Mouse (Mus musculus) hindbrain, embryonic 14.5 days (tissue): ENCODE results near the gene Ano3. TPM values are rescaled to one million over a fixed set of nuclear protein-coding genes. Genes with fewer than 3 reads are reported as not detected.
"Not testable (repeated sequence)": the region's sequence is repeated elsewhere in the genome, so short reads cannot be mapped to it uniquely, and the experiment has no call there.

ENCODE experiments used
- ATAC-seq: fragments of 200-750 bp; cut with Nextera tagmentation; 2 replicates; pipeline ENCODE4 v1.8.0; 2017; ENCODE audit warnings: moderate number of reproducible peaks, mild to moderate bottlenecking, moderate TSS enrichment, moderate library complexity; ENCODE audit not compliant: low FRiP score
- DNase-seq: peaks from one replicate; pipeline ENCODE4 v3.0.0-alpha.2; 2015; ENCODE audit warnings: low spot score
- H3K27ac ChIP-seq: fragments of 300-500 bp; sonication (generic); 2 replicates; pipeline ENCODE4 v1.5.1; 2014; ENCODE audit warnings: mild to moderate bottlenecking, moderate library complexity
- H3K27me3 ChIP-seq: fragments of 300-500 bp; sonication (generic); 2 replicates; pipeline ENCODE4 v1.6.1; 2014; ENCODE audit warnings: mild to moderate bottlenecking, low read length, mixed read lengths; ENCODE audit not compliant: control insufficient read depth, insufficient read depth
- H3K36me3 ChIP-seq: fragments of 300-500 bp; sonication (generic); replicated peaks from 2 replicates; pipeline ENCODE4 v1.6.1; 2014; ENCODE audit not compliant: control insufficient read depth, insufficient read depth
- H3K4me1 ChIP-seq: fragments of 300-500 bp; sonication (generic); replicated peaks from 2 replicates; pipeline ENCODE4 v1.6.1; 2014; ENCODE audit warnings: antibody characterized with exemption, low read length, mixed read lengths; ENCODE audit not compliant: control insufficient read depth, insufficient read depth
- H3K4me2 ChIP-seq: fragments of 300-500 bp; sonication (generic); replicated peaks from 2 replicates; pipeline ENCODE4 v1.6.1; 2014; ENCODE audit warnings: mild to moderate bottlenecking, moderate library complexity
- H3K4me3 ChIP-seq: fragments of 300-500 bp; sonication (generic); replicated peaks from 2 replicates; pipeline ENCODE4 v1.5.1; 2014; ENCODE audit warnings: mild to moderate bottlenecking, low read length
- H3K9ac ChIP-seq: fragments of 300-500 bp; sonication (generic); 2 replicates; pipeline ENCODE4 v1.6.1; 2014
- H3K9me3 ChIP-seq: fragments of 300-500 bp; sonication (generic); 2 replicates; pipeline ENCODE4 v1.6.1; 2016; ENCODE audit warnings: low read length; ENCODE audit not compliant: control insufficient read depth
- WGBS: fragments of 180-500 bp; shearing (Covaris S2); extraction: QIAGEN DNeasy Blood & Tissue Kit; methylation state at CpG from one replicate; pipeline ENCODE4 v1.1.7; 2014; 5-methylcytosine and 5-hydroxymethylcytosine counted together
- polyA plus RNA-seq: library from polyadenylated mRNA; unstranded; fragments of >200 nt; fragmentation: Nextera tagmentation; extraction: Ambion mirVana; gene quantifications from 2 replicates; pipeline ENCODE4 v1.2.1, GENCODE M21; 2014

Ano3 gene
- polyA plus RNA-seq = 0.79 and 1.4 TPM in 2 replicates

DNA sequence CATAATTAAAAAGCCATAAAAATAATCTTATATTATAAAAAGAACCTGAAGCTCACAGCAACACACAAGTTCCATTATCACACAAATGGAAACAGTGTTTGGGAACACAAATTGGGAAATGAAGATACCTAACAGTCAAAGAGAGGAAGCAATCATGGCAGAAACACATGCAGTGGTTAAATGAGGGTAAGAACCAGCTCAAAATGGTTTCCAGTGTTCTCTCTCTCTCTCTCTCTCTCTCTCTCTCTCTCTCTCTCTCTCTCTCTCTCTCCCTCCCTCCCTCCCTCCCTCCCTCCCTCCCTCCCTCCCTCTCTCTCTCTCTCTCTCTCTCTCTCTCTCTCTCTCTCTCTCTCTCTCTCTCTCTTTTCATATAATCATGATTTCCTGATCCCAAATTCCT, at the start of gene Ano3:
Gene Ano3, minus strand, starts transcription at position 101 of the 400 bp plus-strand sequence.
- Histone ChIP-seq H3K4me2 (peak within 1 kb of the TSS; percentile 65), H3K9ac (peak within 1 kb of the TSS; percentile 58), H3K4me3 (peak within 1 kb of the TSS; percentile 36)
- not testable (repeated sequence) for ATAC-seq, H3K27ac ChIP-seq, DNase-seq, H3K27me3 ChIP-seq, H3K36me3 ChIP-seq, H3K4me1 ChIP-seq, H3K9me3 ChIP-seq

- Histone ChIP-seq H3K4me3 (no peak overlapping the region), H3K9me3 (no peaks in the 10 kb centered on the region), H3K27ac (no peak overlapping the region), H3K4me1 (no peaks in the 10 kb centered on the region), H3K27me3 (no peaks in the 10 kb centered on the region), H3K36me3 (no peaks in the 10 kb centered on the region), H3K9ac (no peak overlapping the region), H3K4me2 (no peak overlapping the region)
- WGBS = 86% methylated on average over 1 of the region's 1 CpGs
- DNase-seq (no peak), ATAC-seq (no peak)
Measured at GRCm38 (mm10) chr2:110990071-110990470, 39.3 kb upstream of the Ano3 start.

GRCm38 (mm10) chr2:110989539-110989938, 38.8 kb upstream of the Ano3 start:
- Histone ChIP-seq H3K9ac (no peak overlapping the region), H3K4me1 (no peaks in the 10 kb centered on the region), H3K27ac (no peak overlapping the region), H3K9me3 (no peaks in the 10 kb centered on the region), H3K27me3 (no peaks in the 10 kb centered on the region), H3K4me2 (no peak overlapping the region), H3K36me3 (no peaks in the 10 kb centered on the region), H3K4me3 (no peak overlapping the region)
- ATAC-seq (no peak), DNase-seq (peak; percentile 41)
- 62% methylated on average over 4 of the region's 4 CpGs for WGBS

DNA sequence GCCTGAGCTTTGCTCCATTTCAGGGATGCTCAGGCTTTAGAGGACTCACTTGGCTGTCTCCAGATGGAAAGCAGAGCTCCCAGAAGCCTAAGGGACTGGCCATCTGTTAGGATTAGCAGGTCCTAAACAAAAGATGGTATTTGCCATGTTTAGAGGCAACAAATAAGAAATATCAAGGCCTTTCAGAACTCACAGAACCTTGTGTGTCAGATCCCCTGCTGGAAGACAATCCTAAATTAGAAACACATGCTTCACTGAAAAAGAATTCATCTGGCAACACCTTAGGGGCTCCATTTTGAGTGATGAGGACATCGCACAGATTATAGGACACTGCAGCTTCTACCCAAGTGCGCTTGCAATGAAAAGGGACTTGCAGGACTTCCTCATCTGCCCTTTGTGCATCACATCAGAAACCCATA, 35.1 kb upstream of the Ano3 start:
- DNase-seq (no peak), ATAC-seq (no peak)
- no peak overlapping the region for H3K27ac ChIP-seq
- H3K27me3 ChIP-seq = no peaks in the 10 kb centered on the region
- no peak overlapping the region for H3K4me3 ChIP-seq
- H3K9me3 ChIP-seq = no peaks in the 10 kb centered on the region
- H3K9ac ChIP-seq = no peak overlapping the region
- H3K4me1 ChIP-seq = no peaks in the 10 kb centered on the region
- WGBS = 74% methylated on average over 2 of the region's 2 CpGs
- no peak overlapping the region for H3K4me2 ChIP-seq
- no peaks in the 10 kb centered on the region for H3K36me3 ChIP-seq

GRCm38 (mm10) chr2:110981733-110982132, 31.0 kb upstream of the Ano3 start:
- Histone ChIP-seq H3K9ac (no peak overlapping the region), H3K27ac (no peak overlapping the region), H3K4me1 (no peaks in the 10 kb centered on the region), H3K36me3 (no peaks in the 10 kb centered on the region), H3K4me3 (no peak overlapping the region), H3K9me3 (no peaks in the 10 kb centered on the region), H3K4me2 (no peak overlapping the region), H3K27me3 (no peaks in the 10 kb centered on the region)
- DNase-seq (peak; percentile 82), ATAC-seq (no peak)
- WGBS = 32% methylated on average over 1 of the region's 1 CpGs

GRCm38 (mm10) chr2:110979610-110980009, 28.9 kb upstream of the Ano3 start:
- H3K27ac ChIP-seq = no peak overlapping the region
- H3K9ac ChIP-seq = no peak overlapping the region
- DNase-seq (no peak), ATAC-seq (no peak)
- H3K27me3 ChIP-seq = no peaks in the 10 kb centered on the region
- no peak overlapping the region for H3K4me2 ChIP-seq
- 89% methylated on average over 2 of the region's 2 CpGs for WGBS
- H3K9me3 ChIP-seq = no peaks in the 10 kb centered on the region
- no peaks in the 10 kb centered on the region for H3K4me1 ChIP-seq
- H3K36me3 ChIP-seq = no peaks in the 10 kb centered on the region
- H3K4me3 ChIP-seq = no peak overlapping the region

- Histone ChIP-seq H3K27ac (no peak overlapping the region), H3K27me3 (no peaks in the 10 kb centered on the region), H3K9me3 (no peaks in the 10 kb centered on the region), H3K4me3 (no peak overlapping the region), H3K4me2 (no peak overlapping the region), H3K4me1 (no peaks in the 10 kb centered on the region), H3K36me3 (no peaks in the 10 kb centered on the region), H3K9ac (no peak overlapping the region)
- WGBS = 81% methylated on average over 2 of the region's 2 CpGs
- no peak for DNase-seq
- ATAC-seq = no peak
Measured at GRCm38 (mm10) chr2:110976871-110977270, 26.1 kb upstream of the Ano3 start.

DNA sequence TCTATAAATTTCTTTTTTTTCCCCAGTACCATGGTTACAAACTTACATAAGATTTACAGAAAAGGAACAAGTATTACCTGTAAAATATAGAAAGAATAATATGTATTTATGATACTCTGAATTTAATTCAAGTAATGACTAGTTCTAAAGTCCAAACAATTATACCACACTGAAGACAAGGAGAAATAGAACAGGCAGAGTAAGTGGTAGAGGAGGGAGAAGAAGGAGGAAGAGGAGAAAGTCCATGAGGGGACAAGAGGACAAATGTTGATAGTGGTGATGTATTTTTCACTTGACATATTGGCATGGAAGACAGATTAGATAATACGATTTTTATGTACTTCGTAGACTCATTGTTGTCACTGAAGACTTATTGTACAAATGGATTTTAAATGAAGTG, 19.4 kb upstream of the Ano3 start:
- no peak overlapping the region for H3K9ac ChIP-seq
- H3K27me3 ChIP-seq = no peaks in the 10 kb centered on the region
- no peak overlapping the region for H3K27ac ChIP-seq
- H3K4me1 ChIP-seq = no peaks in the 10 kb centered on the region
- DNase-seq (no peak), ATAC-seq (no peak)
- H3K4me3 ChIP-seq = no peak overlapping the region
- WGBS = 84% methylated on average over 2 of the region's 2 CpGs
- no peaks in the 10 kb centered on the region for H3K36me3 ChIP-seq
- no peaks in the 10 kb centered on the region for H3K9me3 ChIP-seq
- H3K4me2 ChIP-seq = no peak overlapping the region

DNA sequence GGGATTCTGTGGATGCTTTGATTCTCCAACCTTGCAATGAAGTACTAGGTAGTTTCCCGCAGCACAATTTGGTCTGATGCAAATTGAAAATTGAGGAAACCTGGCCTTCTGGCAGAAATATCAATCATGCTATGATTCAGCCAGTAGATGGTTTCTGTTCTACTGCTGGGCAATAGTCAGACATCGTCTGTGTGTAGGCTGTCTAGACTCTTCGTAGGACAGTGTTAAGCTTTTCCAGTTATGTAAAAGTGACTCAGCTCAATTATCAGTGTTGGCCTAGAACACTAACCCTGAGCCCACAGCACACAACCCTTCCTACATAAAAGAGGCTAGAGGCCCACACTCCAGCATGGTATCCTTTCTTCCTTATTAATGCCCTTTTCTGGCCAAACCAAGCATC, 14.7 kb upstream of the Ano3 start:
- Histone ChIP-seq H3K36me3 (no peaks in the 10 kb centered on the region), H3K27me3 (no peaks in the 10 kb centered on the region), H3K4me1 (no peaks in the 10 kb centered on the region), H3K4me3 (no peak overlapping the region), H3K9ac (no peak overlapping the region), H3K9me3 (no peaks in the 10 kb centered on the region), H3K27ac (no peak overlapping the region), H3K4me2 (no peak overlapping the region)
- 93% methylated on average over 3 of the region's 3 CpGs for WGBS
- DNase-seq = no peak
- no peak for ATAC-seq

DNA sequence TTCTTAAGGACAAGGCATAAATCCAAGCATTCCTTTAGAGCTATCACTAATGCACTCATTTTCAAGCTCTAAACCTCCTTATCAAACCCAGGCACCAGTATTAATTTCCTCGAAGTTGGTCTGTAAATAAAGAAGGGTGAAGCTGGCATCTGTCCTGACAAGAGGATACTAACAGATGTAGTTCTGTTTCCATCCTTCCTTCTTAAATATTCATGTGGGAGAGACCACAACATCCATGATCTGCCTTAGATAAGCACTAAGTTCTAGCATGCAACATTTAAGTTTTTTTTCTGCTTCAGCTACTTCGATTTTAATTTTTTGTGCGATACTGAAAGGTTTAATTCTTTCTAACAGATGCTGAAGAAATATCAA, 305 bp downstream of the Ano3 start:
- H3K4me2 ChIP-seq = peak overlapping the region; percentile 65
- no peaks in the 10 kb centered on the region for H3K27me3 ChIP-seq
- no peak overlapping the region for H3K27ac ChIP-seq
- no peaks in the 10 kb centered on the region for H3K36me3 ChIP-seq
- H3K4me3 ChIP-seq = peak overlapping the region; percentile 36
- H3K4me1 ChIP-seq = peaks cover 9% of the 10 kb centered on the region; the same call in 1 of the 2 replicates
- 67% methylated on average over 3 of the region's 3 CpGs for WGBS
- H3K9me3 ChIP-seq = no peaks in the 10 kb centered on the region
- ATAC-seq = peak; percentile 54; the same call in 1 of the 2 replicates
- DNase-seq = no peak
- H3K9ac ChIP-seq = 0 out of 2 replicates have a peak overlapping the region, but pooled peaks have one; percentile 58
